Mouse (Mus musculus) heart, postnatal 10 days (tissue): ENCODE data around the gene Shisa5. TPM values are rescaled to one million over a fixed set of nuclear protein-coding genes. Genes with fewer than 3 reads are reported as not detected.

ENCODE experiments used
- DNase-seq, 2 experiments: peaks; one replicate each; pipeline ENCODE4 v3.0.0; 2021
- intact Hi-C: fragments of 180-260 bp; cut with DNase I; formaldehyde crosslinking; loops from one replicate; pipeline ENCODE4 v1.15.1; 2025
- total RNA-seq, 2 experiments: library from RNA; stranded (reverse); gene quantifications; 2 replicates each; pipeline ENCODE4 v1.2.3; 2021

The Shisa5 gene
- total RNA-seq, 2 experiments from 2014 or later = 51.6 to 53.2 TPM

GRCm38 (mm10) chr9:109081749-109082123 is 43.4 kb downstream of the Shisa5 start:
- peak in 1 of 2 experiments; percentile 21 for DNase-seq
- intact Hi-C loops = no loop called here

GRCm38 (mm10) chr9:109082124-109082800 is 43.9 kb downstream of the Shisa5 start, which contains the start of the genes Ccdc51 and Tma7:
Gene Ccdc51, plus strand, starts transcription at chr9:109082493.
Gene Tma7, minus strand, starts transcription at chr9:109082587.
- intact Hi-C loops = no loop called here

GRCm38 (mm10) chr9:109084922-109085321 is 46.6 kb downstream of the Shisa5 start:
- no peak for DNase-seq
- intact Hi-C loops = no loop called here

More at GRCm38 (mm10) chr9:109082124-109082800, 43.9 kb downstream of the Shisa5 start, which contains the start of the genes Ccdc51 and Tma7:
- peak; percentile 85 to 89 for DNase-seq

- intact Hi-C loops = loop anchor here (1.0 kb wide), 1 partner anchor 35 kb away; no protein-coding TSS in a partner anchor
- peak; percentile 60 to 74 for DNase-seq
Measured at GRCm38 (mm10) chr9:109087987-109088386, 49.6 kb downstream of the Shisa5 start.

- DNase-seq = no peak
- intact Hi-C loops = no loop called here
Measured at GRCm38 (mm10) chr9:109090446-109090845, 52.1 kb downstream of the Shisa5 start.

- intact Hi-C loops = no loop called here
- no peak for DNase-seq
Measured at GRCm38 (mm10) chr9:109091802-109092201, 53.4 kb downstream of the Shisa5 start.

- intact Hi-C loops = no loop called here
- no peak for DNase-seq
Measured at GRCm38 (mm10) chr9:109092799-109093198, 54.4 kb downstream of the Shisa5 start.

- intact Hi-C loops = no loop called here
- DNase-seq = peak; percentile 59 to 74
Measured at GRCm38 (mm10) chr9:109093786-109094552, 55.6 kb downstream of the Shisa5 start.

- intact Hi-C loops = no loop called here
- no peak for DNase-seq
Measured at GRCm38 (mm10) chr9:109094553-109095136, 56.3 kb downstream of the Shisa5 start.

GRCm38 (mm10) chr9:109095137-109095982 is 57.0 kb downstream of the Shisa5 start, which contains the start of gene Plxnb1:
Gene Plxnb1, plus strand, starts transcription at chr9:109095389.
- intact Hi-C loops = no loop called here
- DNase-seq = peak; percentile 80 to 84

- intact Hi-C loops = no loop called here
Measured at GRCm38 (mm10) chr9:109096251-109096661, 57.9 kb downstream of the Shisa5 start.

GRCm38 (mm10) chr9:109096856-109097255 is 58.5 kb downstream of the Shisa5 start:
- intact Hi-C loops = no loop called here
- DNase-seq = peak in 1 of 2 experiments; percentile 19

More at GRCm38 (mm10) chr9:109096251-109096661, 57.9 kb downstream of the Shisa5 start:
- DNase-seq = peak; percentile 45 to 52

GRCm38 (mm10) chr9:109097291-109097690 is 58.9 kb downstream of the Shisa5 start:
- peak in 1 of 2 experiments; percentile 22 for DNase-seq
- intact Hi-C loops = no loop called here

- peak; percentile 66 to 75 for DNase-seq
- intact Hi-C loops = no loop called here
Measured at GRCm38 (mm10) chr9:109097831-109098230, 59.5 kb downstream of the Shisa5 start.

GRCm38 (mm10) chr9:109098366-109098765 is 60.0 kb downstream of the Shisa5 start:
- peak in 1 of 2 experiments; percentile 22 for DNase-seq
- intact Hi-C loops = no loop called here

- intact Hi-C loops = no loop called here
- peak; percentile 84 to 88 for DNase-seq
Measured at GRCm38 (mm10) chr9:109098969-109099368, 60.6 kb downstream of the Shisa5 start.

- intact Hi-C loops = no loop called here
- no peak for DNase-seq
Measured at GRCm38 (mm10) chr9:109100307-109100928, 62.1 kb downstream of the Shisa5 start.

GRCm38 (mm10) chr9:109101933-109102445 is 63.6 kb downstream of the Shisa5 start:
- intact Hi-C loops = no loop called here
- DNase-seq = no peak

- no peak for DNase-seq
- intact Hi-C loops = no loop called here
Measured at GRCm38 (mm10) chr9:109102541-109102940, 64.2 kb downstream of the Shisa5 start.
